Mouse (Mus musculus) mouse embryonic stem cell (cell line): ENCODE measurements at regions not wholly inside any gene's neighbourhood (a gene's known extent, or its start where the extent isn't known, plus 50 kb on each side); places are given as distances from the start of the nearest gene placed in this dataset.

Experiments
- in situ Hi-C, 2 experiments: fragments of 300-500 bp; cut with MboI; formaldehyde crosslinking; loops; 1 replicate in 1 of 2; 3 replicates in 1 of 2; pipeline ENCODE4 v1.14.3; 2019 to 2020; ENCODE audit warnings: low sequenced_read_pairs in 2 of 2, low pct_unique_long_range_greater_than_20kb in 1 of 2, mixed read lengths in 1 of 2; ENCODE audit not compliant: unreplicated experiment in 1 of 2

DNA sequence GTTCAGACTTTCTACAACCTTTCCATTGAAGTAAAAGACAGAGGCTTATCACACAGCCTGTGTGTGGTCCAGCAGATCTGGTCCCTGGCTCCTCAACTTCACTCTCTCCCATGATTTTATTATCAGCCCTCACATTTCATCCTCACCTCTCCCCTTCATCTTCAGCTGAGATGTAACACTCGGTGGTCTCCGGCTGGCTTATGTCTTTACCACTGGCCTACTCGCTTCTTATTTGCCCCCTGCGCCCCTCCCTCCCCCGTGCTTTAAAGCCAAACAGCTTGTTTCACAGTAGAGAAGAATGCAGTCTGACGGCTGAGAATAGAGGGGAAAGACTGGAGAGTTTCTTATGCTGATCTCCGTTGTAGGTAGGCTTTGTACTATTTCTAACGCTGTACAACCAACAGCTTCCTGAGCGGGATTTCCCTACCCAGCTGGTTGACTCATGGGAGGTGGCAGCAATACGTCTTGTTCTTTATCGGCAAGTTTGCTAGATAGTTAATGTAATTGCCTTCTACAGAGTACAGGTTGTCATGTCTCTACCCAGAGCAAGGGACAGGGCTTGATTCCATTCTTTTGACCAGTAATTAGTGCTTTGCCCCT, 152.9 kb upstream of the Cmc1 start:
- in situ Hi-C loops: no loop called here

- in situ Hi-C loops: no loop called here
Measured at GRCm38 (mm10) chr9:118318357-118319140, 159.5 kb upstream of the Eomes start.

DNA sequence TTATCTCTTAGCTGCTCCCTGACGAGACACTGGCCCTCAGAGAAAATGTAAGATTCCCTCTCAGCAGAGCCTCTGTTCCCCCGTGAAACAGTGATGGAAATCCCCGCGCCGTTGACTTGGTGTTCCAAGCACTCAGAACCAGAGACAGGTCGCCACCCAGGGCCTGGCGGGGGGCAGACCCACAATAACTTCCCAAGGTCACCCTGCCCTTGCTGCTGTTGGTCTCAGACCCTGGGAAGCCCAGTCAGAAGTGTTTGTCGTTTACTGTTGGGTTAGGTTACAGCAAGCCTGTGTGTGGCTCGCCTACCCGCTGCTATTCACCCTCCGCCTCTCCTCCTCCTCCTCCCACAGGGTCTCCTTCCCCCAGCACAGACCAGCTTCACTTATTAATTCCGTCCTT, 154.2 kb upstream of the Eomes start:
- in situ Hi-C loops: no loop called here

GRCm38 (mm10) chr9:118326656-118327055, 151.4 kb upstream of the Eomes start:
- in situ Hi-C loops: no loop called here

- in situ Hi-C loops: no loop called here
Measured at GRCm38 (mm10) chr9:118327904-118328303, 150.1 kb upstream of the Eomes start.

- in situ Hi-C loops: no loop called here
Measured at GRCm38 (mm10) chr9:118341401-118341800, 136.6 kb upstream of the Eomes start.

- in situ Hi-C loops: loop anchor here in 1 of 2 experiments (5.0 to 25.0 kb wide), 2 partner anchors 137 to 293 kb away; no protein-coding TSS in a partner anchor
Measured at GRCm38 (mm10) chr9:118354911-118355310, 123.1 kb upstream of the Eomes start.

GRCm38 (mm10) chr9:118357406-118357805, 120.6 kb upstream of the Eomes start:
- in situ Hi-C loops: loop anchor here in 1 of 2 experiments (5.0 to 25.0 kb wide), 2 partner anchors 135 to 295 kb away; no protein-coding TSS in a partner anchor

- in situ Hi-C loops: loop anchor here in 1 of 2 experiments (25.0 kb wide), 1 partner anchor 302 kb away; no protein-coding TSS in a partner anchor
Measured at GRCm38 (mm10) chr9:118363929-118364328, 114.1 kb upstream of the Eomes start.

DNA sequence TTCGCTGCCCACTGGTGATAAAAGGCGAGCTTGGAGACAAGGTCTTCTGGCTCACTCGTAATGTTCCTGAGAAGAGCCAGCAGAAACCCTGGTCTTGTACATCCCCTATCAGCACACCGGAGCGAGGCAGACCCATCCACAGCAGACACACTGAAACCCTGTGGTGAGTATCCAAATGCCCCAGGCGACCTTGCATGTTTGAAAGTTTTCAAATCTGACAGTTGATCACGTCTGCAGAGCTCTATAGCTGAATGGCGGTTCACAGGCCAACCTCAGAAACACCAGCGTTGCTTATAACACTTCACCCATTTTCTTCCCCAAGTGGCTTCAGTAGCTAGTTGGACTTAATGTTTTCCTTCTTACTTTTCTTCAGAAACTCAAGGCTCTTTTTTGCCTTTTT, 112.6 kb upstream of the Eomes start:
- in situ Hi-C loops: loop anchor here in 1 of 2 experiments (25.0 kb wide), 1 partner anchor 303 kb away; no protein-coding TSS in a partner anchor

DNA sequence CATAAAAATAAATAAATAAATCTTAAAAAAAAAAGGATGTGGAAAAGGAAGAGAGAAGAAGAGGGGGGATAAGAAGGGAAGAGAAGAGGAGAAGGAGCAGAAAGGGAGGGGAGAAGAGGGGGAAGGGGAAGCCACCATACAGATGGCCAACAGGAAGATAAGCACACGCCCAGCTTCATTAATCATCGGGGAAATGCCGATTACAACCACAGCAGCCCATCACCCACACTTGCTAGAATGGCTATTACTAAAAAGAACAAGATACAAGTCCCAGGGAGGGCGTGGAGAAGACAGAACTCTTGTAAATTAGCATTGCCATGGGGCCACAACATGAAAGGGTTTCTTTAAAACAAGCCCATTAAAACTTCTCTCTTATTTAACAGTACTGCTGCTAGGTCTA, 110.7 kb upstream of the Eomes start:
- in situ Hi-C loops: loop anchor here in 1 of 2 experiments (25.0 kb wide), 1 partner anchor 305 kb away; no protein-coding TSS in a partner anchor

DNA sequence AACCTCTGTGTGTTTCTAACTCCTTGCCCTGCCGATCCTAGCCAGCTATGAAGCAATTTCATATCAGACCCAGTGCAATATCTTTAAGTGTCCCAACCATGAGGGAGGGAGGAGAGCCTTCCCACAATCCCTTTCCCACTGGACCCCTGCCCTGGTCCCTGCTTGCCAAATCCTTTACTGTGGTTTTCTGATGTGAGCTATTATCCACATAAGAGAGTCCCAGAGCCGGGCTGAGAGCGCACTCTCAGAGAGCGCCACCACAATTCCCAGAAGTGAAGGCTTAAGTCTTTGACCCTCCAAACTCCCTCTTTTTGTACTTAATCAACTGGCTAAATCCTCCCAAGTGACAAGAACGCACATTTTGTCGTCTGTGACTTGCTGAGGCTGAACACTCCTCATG, 107.4 kb upstream of the Eomes start:
- in situ Hi-C loops: loop anchor here in 1 of 2 experiments (25.0 kb wide), 1 partner anchor 308 kb away; no protein-coding TSS in a partner anchor

GRCm38 (mm10) chr9:118374680-118375079, 103.3 kb upstream of the Eomes start:
- in situ Hi-C loops: loop anchor here in 1 of 2 experiments (25.0 kb wide), 1 partner anchor 312 kb away; no protein-coding TSS in a partner anchor

- in situ Hi-C loops: no loop called here
Measured at GRCm38 (mm10) chr9:118379055-118379454, 99.0 kb upstream of the Eomes start.

GRCm38 (mm10) chr9:118382532-118382931, 95.5 kb upstream of the Eomes start:
- in situ Hi-C loops: no loop called here

DNA sequence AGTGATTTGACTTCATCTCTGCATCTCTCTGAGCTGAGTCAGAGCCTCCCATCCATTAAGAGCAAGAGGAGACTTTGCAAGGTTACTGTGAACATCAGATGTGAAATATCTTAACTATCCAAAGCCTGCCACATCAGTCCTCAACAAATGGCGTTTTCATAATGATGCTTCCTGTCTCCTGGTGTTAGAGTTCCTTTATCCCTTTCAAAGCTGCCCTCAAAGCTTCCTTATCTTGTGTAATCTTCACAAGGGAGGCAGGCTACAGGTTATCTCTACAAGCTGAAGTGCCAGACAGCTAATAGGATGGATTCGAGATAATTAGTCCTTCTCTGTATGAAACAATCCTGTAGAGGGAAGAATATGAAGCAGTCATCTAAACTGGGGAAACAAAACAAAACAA, 93.4 kb upstream of the Eomes start:
- in situ Hi-C loops: no loop called here

DNA sequence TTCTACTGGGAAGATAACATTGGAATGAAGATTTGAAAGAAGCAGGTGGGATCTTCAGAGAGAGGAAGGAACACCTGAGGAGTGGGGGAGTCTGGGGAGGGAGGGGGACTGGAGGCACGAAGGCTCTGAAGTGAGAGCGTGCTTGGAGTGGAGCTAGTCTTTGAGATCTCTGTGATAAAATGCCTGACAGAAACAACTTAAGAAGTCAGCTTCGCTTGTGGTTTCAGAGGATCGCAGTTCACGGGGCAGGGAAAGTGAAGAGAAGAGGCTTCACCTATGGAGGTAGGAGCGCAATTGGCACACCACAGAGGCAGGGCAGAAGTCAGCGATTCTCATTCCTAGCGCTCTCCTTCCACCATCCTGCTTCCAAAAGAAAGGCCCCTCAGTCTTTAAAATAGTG, 90.4 kb upstream of the Eomes start:
- in situ Hi-C loops: no loop called here

GRCm38 (mm10) chr9:118389481-118390334, 88.3 kb upstream of the Eomes start:
- in situ Hi-C loops: no loop called here

- in situ Hi-C loops: no loop called here
Measured at GRCm38 (mm10) chr9:118390679-118391078, 87.3 kb upstream of the Eomes start.
